Mouse (Mus musculus) CH12.LX (cell line): ENCODE data around the gene Zcchc12.

Source experiments
- E2F4 ChIP-seq: IDR thresholded peaks from 2 replicates; pipeline ENCODE4 v1.6.1; 2011; ENCODE audit warnings: low read depth, low read length, improper control_type of control experiment; ENCODE audit not compliant: insufficient replicate concordance
- EP300 ChIP-seq: IDR thresholded peaks from 2 replicates; pipeline ENCODE4 v1.6.1; 2011; ENCODE audit warnings: low read length, improper control_type of control experiment
- MAX ChIP-seq: IDR thresholded peaks from 2 replicates; pipeline ENCODE4 v1.6.1; 2011; ENCODE audit warnings: low read length, improper control_type of control experiment
- POLR2A ChIP-seq: IDR thresholded peaks from 2 replicates; pipeline ENCODE4 v1.6.1; 2011; ENCODE audit warnings: low read depth, mild to moderate bottlenecking, improper control_type of control experiment, low read length

GRCm38 (mm10) chrX:36186036-36186435, 9.7 kb upstream of the Zcchc12 start:
- TF ChIP-seq E2F4 (no peak), EP300 (no peak), POLR2A (no peak), MAX (no peak)
